Mouse (Mus musculus) kidney, adult 2 months (tissue): ENCODE results near the gene Lpcat1.
A peak's percentile ranks its signal among the peaks of the same experiment; 100 is the strongest.

Experiments
- CTCF ChIP-seq: fragments of 200-500 bp; conservative IDR thresholded peaks from 2 replicates; pipeline ENCODE4 v1.5.1; 2011; ENCODE audit warnings: low read depth, mild to moderate bottlenecking, control low read depth, low read length, moderate library complexity, mixed read lengths; ENCODE audit not compliant: insufficient read depth, insufficient read length
- POLR2A ChIP-seq: fragments of 200-500 bp; IDR thresholded peaks from one replicate; pipeline ENCODE4 v1.6.1; 2011; ENCODE audit warnings: low read depth, low read length, control low read depth

GRCm38 (mm10) chr13:73502719-73503118, 35.7 kb downstream of the Lpcat1 start:
- TF ChIP-seq CTCF, result peak; percentile 41
- TF ChIP-seq POLR2A, result no peak
